Mouse (Mus musculus): ENCODE measurements around the gene Pcare.
"Not testable (repeated sequence)": the region's sequence is repeated elsewhere in the genome, so short reads cannot be mapped to it uniquely, and the experiment has no call there.

Pcare gene

DNA sequence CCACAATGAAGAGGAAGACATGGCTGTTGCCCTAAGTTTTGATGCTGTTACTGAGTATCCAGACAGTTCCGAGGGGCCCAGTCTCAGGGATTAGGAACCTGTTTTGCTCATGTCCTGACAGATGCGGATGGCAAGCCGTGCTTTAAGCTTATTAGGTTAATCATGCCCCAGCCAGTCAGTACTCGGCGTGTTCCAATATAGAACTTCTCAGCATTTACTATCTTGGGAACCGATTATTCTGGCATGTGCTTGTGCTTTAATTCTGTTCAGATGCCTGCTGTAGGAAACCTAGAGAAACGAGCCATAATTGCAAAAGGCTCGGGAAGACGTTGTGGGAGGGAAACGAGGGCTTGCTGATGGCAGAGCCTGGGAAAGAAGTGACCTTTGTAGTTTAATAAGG lies at the start of gene Pcare:
TSS of gene Pcare (minus strand) at position 64 of the 400 bp plus-strand sequence.
- in situ Hi-C loops (cut with MboI, MseI), result no loop called here

GRCm38 (mm10) chr17:71795521-71796205 lies 43.0 kb upstream of the Pcare start:
- in situ Hi-C loops (cut with MboI, MseI), result no loop called here

DNA sequence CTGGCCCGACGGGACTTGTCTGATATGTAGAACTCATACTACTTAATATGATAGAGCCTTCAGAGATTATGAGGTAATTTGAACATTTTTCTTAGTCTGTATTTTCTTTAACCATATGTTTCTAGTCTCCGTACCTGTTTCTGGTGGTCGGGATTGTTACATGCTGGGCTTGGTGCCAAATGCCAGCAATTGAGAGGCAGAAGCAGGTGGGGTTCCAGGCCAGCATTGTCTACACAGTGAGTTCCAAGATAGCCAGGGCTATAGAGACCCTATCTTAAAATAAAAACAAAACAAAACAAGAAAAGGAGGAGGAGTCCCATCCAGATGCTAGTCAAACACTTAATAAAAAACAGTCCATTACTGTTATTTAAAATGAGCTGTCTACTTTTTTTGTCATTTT lies 38.9 kb upstream of the Pcare start:
- in situ Hi-C loops (cut with MboI, MseI), result no loop called here

DNA sequence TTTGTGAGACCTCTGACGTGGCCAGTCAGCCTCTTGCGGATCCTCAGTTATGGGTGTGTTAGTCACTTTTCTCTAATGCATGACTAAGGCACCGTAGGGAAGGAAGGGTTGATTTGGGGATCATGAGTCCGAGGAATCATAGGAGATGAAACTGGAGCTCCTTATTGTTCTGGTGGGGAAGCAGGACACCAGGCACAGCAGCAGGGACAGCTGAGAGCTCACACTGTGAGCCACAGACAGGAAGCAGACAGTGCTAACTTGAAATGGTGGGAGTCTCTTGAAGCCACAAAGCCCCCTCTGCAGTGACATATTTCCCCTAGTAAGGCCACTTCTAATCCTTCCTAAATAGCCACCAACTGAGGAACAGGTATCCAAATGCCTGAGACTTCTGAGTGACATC lies 38.4 kb upstream of the Pcare start:
- in situ Hi-C loops (cut with MboI, MseI), result no loop called here

- in situ Hi-C loops (cut with MboI, MseI), result no loop called here
Measured at GRCm38 (mm10) chr17:71786456-71786855, 33.8 kb upstream of the Pcare start.

DNA sequence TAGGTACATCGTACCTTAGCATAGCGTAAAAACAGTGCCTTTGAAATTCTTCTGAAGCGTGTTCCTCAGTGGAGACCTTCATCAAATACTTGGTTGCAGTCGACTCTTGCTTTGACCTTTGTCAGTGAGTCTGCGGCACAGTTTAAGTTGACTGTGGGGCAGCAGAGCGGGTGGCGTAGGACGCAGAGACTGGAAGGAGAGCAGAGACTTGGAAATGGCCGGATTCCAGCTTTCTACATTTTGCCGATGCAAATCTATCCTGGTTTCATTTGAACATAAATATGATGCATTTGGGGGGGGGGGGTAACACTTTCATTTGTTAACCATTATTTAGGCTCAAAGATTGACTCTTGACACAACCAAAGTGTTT lies 30.7 kb upstream of the Pcare start:
- in situ Hi-C loops (cut with MboI, MseI), result no loop called here

DNA sequence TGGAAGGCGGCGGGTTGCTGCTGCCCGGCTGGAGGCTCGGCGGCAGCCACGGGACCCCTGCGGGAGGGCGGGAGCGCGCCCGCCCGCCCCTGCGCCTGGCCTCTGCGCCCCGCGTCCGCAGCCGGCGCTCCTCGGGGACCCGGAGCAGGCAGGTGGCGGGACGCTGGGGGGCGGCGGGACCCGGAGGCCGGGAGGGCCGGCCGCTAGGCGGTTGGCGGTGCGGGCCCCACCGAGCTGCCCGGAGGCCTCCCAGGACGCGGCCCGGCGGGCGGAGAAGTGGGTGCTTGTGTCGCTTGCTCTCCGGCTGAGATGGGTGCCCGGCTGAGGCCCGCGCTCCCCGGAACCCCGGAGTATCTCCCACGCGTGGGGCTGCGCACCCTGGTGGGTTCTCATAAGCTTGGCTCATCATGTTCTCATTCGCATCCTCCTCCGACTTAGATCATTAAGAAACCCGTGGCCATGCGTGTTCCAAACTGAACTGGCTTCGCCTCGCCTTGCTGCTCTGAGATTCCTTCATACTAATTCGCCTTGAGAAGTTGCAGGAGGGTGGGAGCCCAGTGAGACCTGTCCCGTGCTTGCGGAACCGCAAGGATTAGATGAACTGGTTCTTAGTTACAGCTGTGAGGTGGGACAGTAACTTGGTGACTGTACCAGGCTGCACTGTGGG lies 30.1 kb upstream of the Pcare start:
- in situ Hi-C loops (cut with MboI, MseI), result no loop called here

- in situ Hi-C loops (cut with MboI, MseI), result no loop called here
Measured at GRCm38 (mm10) chr17:71782242-71782698, 29.6 kb upstream of the Pcare start.

DNA sequence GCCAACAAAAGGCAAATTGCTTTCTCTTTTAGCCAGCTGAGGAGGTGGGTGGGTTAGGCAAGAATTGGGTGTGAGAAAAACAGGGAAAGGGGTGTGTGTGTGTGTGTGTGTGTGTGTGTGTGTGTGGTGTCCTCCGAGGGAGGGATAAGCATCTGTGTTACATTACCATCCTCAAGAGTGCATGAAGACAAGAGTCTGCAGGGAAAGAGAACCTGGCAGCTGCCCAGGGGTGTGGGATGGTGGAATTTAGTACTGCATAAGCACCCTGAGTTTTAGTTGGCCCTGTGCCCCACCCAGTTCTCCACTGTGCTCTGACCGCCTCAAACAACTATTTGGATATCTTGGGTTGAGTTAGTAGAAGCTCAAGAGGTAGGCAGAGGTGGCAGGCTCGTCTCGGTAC lies 28.3 kb upstream of the Pcare start:
- in situ Hi-C loops (cut with MboI, MseI), result no loop called here

DNA sequence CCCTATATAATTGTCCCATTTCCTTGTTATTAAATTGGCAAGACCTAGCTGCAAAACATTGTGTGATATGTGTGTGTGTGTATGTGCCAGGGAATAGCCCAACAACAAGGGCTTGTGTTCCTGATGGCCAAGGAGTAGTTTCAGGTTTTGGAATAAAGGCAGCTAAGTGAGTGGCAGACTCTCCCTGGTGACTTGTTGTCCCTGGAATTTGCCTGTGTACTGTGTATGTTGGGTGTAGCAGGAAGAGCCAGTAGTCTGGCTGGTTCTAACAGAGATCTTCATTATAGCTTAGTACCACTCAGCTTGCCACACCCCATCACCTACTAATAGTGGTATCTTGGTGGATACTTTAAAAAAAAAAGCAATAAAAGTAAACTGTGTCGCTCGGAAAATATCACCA lies 27.8 kb upstream of the Pcare start:
- in situ Hi-C loops (cut with MboI, MseI), result no loop called here

- in situ Hi-C loops (cut with MboI, MseI), result no loop called here
Measured at GRCm38 (mm10) chr17:71778696-71779095, 26.0 kb upstream of the Pcare start.

DNA sequence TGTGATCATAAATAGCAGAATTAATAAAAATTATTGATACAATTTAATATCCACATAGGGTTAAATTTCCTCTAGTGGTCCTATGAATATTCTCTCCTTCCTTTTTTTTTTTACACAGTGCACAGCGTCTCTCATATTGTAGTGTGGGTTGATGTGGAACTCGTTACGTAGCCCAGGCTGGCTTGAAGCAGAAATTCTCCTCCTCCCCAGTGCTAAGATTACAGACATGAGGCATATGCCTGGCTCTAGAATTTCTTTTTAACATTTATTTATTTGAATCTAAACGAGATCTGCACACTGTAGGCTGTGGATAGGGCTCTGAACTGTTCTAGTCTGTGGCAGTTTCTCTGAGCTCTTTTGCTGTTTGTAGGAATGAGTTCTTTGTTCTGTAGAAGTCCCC lies 22.6 kb upstream of the Pcare start:
- in situ Hi-C loops (cut with MboI, MseI), result no loop called here

DNA sequence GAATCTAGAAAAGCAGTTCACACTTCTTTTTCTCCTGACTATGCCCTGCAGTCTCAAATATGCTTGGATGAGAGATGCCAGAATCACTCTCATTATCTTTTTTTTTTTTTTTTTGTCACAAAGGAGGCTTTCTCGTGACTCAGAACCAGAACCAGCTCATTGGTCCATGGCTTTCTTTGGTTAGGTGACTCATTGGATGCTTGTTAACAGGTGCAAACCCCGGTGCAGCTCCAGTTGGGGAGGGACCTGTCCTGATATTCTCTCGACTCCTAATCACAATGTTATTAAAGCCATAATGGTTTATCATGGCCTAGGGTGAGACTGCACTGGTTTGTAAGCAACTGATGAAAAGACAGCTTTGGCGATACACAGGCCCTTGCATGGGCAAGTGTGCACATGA lies 21.5 kb upstream of the Pcare start:
- in situ Hi-C loops (cut with MboI, MseI), result no loop called here

- in situ Hi-C loops (cut with MboI, MseI), result no loop called here
Measured at GRCm38 (mm10) chr17:71770696-71771095, 18.0 kb upstream of the Pcare start.

GRCm38 (mm10) chr17:71769564-71769963 lies 16.9 kb upstream of the Pcare start:
- in situ Hi-C loops (cut with MboI, MseI), result no loop called here

DNA sequence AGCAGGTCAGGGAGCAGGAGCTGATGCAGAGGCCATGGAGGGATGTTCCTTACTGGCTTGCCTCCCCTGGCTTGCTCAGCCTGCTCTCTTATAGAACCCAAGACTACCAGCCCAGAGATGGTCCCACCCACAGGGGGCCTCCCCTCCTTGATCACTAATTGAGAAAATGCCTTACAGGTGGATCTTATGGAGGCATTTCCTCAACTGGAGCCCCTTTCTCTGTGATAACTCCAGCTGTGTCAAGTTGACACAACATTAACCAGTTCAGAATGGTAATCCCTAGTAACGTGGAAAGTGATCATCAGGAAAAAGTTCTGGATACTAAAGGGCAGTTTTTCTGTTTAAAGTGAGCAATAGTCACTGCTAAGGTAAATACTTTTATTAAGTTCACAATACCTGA lies 15.5 kb upstream of the Pcare start, which contains the start of gene Clip4:
TSS of gene Clip4 (plus strand) at position 301 of the 400 bp plus-strand sequence.
- in situ Hi-C loops (cut with MboI, MseI), result not testable (repeated sequence)

DNA sequence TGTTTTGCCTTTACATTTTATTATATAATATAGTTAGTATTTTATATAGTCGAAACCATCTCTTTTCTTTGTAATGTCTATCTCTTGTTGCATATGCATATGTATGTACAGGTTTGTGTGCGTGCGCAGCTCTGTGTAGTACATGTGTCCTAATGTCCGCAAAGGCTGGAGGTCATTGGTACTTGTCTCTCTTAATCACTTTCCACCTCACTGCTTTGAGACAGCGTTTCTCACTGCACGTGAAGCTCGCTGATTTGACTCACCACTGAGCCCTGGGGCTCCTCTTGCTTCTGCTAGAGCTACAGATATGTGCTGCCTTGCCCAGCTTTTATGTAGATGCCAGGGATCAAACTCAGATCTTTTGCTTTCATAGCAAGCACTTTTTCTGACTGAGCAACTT lies 7.8 kb upstream of the Pcare start:
- in situ Hi-C loops (cut with MboI, MseI), result no loop called here

DNA sequence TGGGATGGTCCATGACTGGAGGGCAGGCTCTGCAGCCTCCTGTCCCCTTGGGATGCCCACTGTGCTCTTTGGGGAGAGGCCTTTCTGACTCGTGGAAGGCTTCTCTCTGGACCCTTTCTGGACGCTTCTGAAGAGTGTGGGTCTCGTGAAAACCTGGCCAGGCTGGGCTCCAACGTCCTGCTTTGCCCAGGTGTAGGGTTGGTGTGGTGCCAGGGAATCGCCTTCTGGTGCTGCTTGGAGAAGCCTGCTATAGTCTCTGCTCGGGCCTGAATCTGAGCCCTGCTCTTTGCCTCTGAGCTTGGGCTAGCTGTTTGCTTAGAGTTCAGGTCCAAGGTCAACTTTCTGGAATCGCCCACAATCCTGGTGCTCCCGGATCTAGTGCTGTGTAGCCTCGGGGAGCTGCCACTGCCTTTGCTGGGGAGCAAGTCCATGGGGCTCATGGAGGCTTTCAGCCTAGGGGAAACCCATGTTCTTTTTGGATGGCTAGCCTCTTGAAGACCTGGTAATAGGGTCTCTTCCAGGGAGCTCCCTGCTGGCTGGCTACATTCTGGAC lies 3.0 kb downstream of the Pcare start:
- in situ Hi-C loops (cut with MboI, MseI), result no loop called here

DNA sequence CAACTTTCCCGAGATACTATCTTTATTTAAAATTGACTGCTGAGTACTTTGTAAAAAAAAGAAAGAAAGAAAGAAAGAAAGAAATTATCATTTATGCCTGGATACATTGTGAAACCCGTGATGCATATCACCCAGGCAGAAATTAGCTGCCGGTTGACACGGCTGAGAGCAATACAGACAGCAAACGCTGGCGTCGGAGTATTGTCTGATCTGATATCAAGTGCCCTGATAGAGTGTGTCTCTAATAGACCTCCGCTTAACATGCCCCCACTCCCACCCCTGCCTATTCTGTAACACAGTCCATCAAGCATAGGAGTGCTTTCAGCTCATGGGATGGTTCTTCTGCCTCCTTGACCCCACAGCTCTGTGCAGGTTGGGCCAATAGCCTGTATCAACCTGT lies 5.1 kb downstream of the Pcare start:
- in situ Hi-C loops (cut with MboI, MseI), result no loop called here

DNA sequence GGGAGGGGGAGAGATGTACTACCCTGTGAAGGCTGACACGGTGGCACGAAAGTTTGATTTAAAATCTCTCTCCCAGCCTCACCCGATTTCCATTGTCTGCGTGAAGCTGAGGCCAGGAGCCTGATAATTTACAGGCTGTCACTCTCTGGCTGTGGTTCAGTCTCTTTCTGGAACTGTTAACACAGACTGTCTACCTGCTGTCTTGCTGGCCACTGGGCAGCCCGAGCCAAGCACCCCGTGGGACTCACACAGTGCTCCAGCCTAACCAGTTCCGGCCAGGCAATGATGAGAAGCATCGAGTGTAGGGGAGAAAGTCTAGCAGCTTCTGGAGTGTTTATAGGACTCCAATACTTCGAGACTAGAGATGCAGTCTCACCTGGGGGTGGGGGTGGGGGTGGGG lies 6.6 kb downstream of the Pcare start:
- in situ Hi-C loops (cut with MboI, MseI), result no loop called here

DNA sequence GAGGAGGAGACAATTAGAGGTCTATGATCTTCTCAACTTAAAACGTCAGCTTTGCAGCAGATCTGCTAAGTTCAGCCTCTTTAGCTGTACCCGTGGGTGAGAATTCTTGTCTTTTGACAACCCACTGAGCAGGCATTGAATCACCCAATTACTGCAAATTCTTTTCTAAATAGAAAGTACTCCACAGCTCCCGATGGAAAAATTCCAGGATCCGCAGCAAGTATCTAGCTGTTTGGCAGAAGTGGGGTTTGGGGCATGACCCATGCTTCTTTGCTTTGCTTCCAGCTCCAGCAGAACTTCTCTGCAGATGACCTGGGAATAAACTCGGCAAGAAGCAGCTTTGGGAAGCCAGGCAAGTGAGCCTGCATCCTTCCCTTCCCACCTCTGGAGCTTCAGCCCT lies 9.8 kb downstream of the Pcare start:
- in situ Hi-C loops (cut with MboI, MseI), result no loop called here

DNA sequence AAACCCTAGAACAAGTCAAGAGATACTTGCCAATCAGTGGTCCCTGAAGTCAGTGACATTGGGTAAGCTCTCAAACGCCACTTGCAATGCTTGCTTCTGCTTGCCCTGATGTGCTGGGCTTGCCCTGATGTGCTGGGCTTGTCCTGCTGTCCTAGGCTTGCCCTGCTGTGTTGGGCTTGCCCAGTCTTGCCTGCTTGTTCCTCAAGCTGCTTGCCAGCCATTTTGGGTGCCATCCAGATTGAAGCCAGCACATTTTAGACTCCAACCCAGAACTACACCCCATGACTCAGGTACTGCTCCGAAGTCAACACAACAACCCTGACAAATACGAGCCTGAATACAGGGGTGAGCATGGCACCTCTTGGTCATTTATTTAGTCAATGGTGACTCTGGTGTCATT lies 10.5 kb downstream of the Pcare start:
- in situ Hi-C loops (cut with MboI, MseI), result no loop called here

DNA sequence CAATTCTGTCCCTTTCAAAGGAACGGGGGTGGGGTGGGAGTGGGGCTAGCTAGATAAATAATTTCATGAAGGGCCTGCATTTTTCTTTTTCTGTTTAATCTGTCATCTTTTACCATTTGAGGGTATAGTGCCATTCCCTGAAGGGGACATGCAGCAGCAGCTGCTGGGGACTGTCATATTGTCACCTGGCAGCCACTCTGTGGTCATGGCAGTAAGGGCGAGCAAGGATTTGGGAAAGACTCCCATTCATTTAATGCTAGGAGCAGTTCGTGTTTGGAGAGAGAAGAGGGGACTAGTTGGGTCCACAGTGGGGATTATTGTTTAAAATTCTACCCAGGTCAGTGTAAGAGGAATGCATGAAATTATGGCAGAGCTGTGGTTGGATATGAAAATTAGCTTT lies 16.3 kb downstream of the Pcare start:
- in situ Hi-C loops (cut with MboI, MseI), result no loop called here
